Mouse (Mus musculus) ovary, adult 18-20 months (tissue): ENCODE results near the gene Dhx58.

ENCODE experiments used
- DNase-seq: peaks from one replicate; pipeline ENCODE4 v3.0.0; 2022; ENCODE audit warnings: low spot score, mixed read lengths

Gene Dhx58

DNA sequence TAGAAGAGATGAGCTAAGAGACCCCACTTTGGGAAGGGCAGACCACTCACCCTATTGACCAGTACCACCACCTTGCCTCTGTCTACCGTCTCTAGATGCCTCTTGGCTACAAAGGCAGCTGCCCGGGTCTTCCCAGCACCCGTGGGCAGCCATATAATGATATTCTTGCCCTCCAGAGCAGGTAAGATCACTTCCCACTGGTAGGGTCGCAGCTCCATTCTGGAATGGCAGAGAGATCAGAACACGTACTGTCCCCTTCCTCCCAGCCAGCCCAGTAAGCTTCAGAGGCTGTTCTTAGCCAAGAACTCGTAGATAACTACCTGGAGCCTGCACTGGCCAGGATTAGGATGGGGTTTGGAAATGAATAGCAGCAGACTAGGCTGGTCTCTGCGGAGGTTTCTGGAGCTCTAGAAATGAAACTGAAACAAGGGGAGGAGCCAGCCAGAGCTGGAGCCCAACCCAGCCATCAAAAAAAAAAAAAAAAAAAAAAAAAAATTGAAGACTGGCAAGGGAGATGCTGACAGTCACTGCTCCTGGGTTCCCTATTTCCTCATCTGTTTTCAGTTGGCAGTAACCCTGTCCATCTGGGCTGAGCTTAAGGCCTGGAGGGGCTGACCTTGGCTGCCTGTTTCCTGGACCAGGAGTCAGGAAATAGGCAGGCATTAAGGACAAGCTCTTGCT is at the start of gene Dhx58:
Gene Dhx58 (minus strand): TSS at position 421 of the 681 bp plus-strand sequence.
- DNase-seq: no peak

DNA sequence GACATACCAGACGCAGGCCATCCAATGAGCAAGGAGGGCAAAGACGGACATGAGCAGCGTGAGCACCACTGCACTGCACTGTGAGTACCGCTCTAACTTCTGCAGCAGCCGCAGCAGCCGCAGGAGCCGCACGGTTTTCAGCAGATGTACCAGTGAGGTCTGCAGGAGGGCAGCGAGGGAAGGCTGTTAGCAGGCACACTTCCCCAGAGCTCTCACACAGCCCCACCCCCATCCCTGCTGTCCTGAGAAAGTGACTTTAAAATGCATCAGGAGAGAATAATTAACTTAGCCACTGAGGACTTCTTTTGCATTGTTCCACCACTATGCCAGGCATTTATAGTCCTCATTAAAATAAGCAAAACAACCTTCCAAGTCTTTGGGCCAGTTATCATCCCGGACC is 48.2 kb upstream of the Dhx58 start:
- DNase-seq: no peak

DNA sequence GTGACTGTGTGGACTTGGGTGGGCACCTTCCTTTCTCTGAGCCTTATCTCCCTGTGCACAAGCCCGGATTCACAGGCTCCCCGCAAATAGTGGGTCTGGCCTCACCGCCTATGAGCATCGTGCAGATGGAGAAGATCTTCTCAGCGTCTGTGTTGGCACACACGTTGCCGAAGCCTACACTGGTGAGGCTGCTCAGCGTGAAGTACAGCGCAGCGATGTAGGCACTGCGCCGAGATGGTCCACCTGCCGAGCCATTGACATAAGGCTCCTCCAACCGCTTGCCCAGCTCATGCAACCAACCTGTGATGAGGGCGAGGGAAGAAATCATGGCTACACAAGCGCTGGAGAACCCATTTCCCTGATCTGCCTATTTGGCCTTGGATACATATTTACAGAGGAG is 46.1 kb upstream of the Dhx58 start:
- DNase-seq: no peak

DNA sequence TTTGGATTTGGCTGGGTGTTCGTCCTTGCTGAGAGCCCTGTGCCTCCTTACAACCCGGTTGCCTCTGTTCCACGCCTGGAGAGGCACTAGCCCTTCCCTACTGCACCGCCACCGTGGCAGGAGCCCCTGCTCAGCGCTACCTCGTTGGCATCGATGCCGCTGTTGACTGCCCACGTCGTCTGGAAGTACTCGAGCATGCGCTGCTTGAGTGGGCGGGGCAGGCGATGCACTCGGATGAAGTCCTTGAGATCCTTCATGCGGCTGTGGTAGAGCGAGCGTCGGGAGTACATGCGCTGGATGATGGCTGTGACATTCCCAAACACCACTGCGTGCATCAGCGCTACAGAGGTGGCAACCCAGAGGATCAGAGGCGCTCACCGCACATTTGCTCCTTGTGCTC is 45.4 kb upstream of the Dhx58 start:
- no peak for DNase-seq

DNA sequence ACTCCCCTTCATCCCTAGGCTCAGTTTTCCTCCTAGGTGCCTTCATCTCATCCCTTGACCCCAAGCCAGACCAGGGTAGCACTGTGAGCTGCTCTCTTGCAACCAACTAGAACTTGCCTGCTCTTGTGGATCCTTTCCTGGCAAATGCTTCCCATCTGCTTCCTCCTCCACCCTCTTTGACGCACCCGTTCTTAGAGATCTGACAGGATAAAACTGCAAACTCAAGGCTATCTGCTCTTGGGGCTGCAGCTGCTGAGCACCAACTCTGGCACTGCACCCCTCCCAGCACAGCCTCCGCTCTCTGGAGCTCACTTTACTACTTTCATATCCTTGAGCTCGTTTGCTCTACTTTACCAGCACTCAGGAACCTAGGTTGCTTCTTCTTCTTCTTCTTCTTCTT is 44.5 kb upstream of the Dhx58 start:
- no peak for DNase-seq

DNA sequence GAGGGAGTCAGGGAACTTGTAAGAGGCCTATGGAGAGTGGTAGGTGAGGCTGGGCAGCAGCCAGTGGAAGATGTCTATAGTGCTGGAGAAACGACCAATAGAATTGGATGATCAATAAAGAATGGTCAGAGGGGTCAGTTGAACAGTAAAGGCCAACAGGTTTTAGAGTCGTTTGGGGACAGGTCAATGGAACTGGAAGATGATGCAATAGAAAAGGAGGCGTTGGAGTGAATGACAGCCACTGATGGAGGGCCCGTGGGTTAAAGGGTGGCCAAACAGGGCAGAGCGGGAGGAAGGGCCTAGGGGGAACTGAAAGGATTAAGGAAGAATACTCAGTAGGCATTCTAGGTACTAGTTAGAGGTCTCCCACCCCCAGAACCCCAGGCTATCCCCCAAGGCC is 43.0 kb upstream of the Dhx58 start:
- DNase-seq: no peak

DNA sequence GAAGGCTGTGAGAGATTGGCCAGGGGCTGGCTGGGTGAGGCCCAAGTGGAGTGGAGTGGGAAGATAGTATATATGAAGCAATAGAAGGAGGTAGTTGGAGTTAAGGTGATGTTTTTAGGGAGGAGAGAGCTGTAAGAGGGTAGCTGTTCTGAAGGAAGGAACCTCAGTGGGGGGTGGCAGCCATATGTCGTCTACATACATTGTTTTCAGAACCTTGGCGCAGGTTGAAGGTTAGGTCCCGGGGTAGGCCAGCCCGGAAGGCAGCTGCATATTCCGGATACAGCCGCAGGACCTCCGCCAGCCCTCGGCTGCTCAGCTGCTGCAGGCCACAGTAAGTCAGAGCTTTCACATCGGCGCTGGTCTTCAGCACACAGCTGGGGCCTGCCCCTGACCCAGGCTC is 42.5 kb upstream of the Dhx58 start:
- no peak for DNase-seq

DNA sequence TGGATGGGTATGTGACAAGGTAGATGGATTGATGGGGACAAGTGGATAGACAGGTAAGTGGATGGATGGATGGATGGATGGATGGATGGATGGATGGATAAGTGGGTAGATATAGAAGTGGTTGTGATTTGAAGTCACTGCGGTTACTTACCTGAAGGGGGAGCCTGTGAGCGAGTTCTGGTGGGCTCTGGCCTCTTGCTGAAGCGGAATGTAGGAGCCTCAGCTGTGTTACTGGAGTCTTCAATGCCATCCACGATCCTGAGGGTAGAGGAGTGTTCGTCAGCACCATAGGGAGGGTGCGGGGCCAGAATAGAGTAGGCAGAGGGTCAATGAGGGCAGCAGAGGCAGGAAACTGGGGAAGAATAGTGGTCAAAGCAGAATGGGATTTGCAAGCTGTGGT is 41.0 kb upstream of the Dhx58 start:
- DNase-seq: no peak

DNA sequence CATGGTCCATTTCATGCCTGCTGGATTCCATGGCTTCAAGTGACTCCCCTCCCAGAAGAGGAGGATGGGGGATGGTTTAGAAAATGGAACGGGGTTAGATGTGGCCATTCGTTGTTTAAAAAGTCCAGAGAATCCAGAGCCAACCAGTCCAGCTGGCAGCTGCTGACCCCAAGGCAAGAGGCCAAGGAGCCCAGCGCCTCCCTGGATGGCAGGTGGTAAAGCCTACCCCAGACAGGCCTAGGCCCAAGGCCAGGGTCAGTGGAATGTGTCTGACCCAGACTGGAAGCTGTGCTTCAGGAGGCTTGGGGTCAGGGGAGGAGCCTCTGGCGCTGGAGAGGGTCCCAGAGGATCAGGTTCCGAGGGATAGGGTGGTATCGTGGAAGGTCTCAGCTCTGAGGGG is 37.3 kb upstream of the Dhx58 start:
- DNase-seq: no peak

DNA sequence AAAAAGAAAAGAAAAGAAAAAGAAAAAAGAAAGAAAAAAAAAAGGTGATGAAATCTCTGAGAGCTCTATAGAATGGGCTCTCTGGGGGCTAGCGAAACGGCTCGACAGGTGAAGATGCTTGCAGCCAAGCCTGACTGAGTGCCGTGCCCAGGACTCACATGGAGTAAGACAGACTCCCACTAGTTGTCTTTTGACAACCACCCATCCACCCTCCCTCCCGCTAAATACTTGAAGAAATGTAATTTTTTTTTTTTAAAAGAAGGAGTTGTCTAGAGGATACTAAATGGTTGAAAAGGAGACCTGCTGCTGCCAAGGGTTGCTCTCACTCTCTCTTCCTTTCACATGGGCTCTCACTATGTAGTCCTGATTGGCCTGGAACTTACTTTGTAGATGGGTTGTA is 34.7 kb upstream of the Dhx58 start:
- DNase-seq: no peak

DNA sequence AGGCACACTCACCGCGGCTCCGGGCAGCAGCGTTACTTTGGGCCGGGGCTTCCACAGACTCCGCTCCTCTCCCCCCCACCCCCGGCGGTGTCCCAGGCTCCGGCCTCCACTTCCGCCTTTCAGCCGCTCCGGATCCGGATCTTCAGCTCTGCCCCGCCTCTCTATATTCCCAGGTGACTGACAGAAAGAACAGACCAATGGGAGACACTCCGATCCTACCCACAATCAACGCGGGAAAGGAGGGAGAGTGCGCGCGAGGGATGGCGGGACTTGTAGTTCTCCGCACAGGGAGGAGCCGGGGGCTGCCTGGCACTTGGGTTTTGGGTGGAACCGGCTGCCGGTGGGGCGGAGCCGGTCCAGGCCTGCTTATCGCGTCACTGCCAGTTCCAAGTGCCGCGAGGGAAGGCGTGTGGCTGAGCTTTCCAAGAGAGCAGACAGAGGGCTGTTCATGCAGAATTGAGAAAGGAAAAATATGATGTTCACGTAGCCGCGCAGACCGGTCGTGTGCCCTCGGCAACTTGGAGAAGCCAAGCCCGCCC is 34.1 kb upstream of the Dhx58 start, which contains the start of gene Rab5c:
Gene Rab5c (minus strand): TSS at position 150 of the 539 bp plus-strand sequence.
- peak; percentile 99 for DNase-seq

DNA sequence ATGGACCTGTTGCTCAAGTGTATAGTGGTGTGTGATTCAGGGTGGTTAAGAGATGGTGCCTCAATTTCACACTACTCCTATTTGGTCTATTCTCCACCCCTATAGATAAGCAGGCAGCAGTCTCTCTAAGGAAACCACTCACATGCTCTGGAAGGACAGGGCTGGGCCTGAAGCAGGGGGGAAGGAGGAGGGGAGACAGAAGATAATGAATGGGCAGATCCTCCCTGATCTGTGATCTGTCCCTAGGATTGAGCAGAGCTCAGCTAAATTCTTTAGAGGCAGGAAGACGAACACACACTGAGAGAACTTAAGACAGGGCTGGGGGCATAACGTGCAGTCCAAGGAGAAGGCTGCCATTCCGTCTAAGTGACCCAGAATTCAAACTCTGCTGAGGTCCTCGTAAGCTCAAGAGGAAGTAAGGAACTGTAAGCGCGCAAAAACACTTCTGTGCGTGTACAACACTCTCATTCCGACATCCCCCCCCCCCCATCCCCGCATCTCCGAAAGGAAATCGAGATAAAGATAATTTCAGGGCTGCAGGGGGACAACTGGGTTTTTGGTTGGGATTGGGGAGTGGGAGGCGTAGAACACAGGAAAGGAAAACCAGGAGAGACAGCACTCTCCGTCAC is 33.1 kb upstream of the Dhx58 start:
- DNase-seq: no peak

DNA sequence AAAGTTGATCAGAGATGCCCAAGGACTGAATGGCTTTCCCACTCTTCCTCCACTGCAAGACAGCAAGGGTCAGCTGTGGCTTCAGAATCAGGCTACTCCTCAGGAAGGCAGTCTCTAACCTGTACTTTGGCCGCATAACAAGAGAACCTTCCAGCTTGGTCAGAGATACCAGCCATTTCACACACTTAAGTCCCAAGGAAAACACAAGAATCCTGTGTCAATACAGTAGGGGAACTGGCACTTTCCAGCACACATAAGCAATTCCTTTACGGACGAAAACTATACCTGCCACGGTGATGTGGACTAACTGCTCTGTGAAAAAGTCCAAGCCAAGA is 32.6 kb upstream of the Dhx58 start:
- no peak for DNase-seq

DNA sequence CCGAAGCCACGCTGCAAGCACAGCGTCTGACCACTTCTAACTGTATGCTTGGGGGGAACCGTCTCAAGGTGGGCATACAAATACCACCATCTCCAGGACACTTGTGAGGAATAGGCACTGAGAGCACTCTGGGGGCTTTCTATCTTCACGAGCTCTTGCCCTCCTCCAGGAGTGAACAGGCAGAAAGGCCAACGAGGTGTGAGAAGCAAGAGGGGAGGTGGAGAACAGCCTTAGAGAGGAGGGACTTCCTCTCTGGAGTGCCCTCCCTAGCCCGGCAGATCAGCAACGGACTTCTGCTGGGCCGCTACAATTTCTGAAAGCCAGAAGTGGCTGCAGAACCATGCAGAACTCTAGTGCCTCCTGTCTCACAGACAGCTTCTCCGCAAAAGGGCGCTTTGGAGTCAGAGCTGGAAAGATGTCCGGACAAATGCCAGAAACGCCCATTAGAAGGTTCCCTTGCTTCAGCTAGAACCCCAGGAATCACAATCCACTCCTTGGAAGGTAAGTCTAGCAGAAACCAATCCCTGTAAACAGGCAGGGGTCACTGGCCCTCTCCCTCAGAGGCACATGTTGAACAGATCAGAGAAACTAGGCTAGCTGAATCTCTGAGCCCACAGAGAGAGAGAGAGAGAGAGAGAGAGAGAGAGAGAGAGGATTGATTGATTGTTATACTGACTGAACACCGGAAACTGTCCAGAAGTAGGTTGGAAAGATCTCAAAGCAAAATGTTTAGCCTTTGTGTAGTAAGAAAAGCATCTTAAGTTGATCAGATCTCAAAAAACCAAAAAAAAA is 32.1 kb upstream of the Dhx58 start:
- no peak for DNase-seq

DNA sequence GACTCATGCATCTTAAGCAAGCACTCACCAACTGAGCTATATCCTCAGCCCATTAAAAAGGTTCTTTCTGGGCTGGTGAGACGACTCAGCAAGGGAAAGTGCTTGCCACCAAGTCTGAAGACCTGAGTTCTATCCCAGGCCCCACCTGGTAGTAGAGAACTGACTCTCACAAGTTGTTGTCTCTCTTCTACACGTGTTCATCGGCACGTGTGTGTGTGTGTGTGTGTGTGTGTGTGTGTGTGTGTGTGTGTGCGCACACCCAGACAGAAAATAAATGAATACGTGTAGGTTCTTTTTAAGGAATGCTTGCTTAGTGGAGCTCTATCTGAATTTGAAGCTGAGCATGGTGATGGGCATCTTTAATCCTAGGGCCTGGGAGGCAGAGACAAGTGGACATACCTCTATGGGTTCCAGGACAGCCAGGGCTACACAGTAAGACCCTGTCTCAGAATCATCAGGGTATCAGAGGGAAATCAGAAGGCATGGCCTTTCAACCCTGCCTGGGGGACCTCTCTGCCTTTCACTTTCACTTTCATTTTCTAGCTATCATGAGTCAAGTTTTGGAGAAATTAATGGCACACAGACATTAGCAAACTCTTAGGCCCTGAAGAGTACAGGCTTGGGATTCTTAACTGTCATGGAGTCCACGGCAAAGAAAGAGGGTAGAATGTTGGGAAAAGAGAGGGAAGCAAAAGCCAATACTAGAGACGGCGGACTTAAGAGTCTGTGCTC is 31.2 kb upstream of the Dhx58 start:
- no peak for DNase-seq

DNA sequence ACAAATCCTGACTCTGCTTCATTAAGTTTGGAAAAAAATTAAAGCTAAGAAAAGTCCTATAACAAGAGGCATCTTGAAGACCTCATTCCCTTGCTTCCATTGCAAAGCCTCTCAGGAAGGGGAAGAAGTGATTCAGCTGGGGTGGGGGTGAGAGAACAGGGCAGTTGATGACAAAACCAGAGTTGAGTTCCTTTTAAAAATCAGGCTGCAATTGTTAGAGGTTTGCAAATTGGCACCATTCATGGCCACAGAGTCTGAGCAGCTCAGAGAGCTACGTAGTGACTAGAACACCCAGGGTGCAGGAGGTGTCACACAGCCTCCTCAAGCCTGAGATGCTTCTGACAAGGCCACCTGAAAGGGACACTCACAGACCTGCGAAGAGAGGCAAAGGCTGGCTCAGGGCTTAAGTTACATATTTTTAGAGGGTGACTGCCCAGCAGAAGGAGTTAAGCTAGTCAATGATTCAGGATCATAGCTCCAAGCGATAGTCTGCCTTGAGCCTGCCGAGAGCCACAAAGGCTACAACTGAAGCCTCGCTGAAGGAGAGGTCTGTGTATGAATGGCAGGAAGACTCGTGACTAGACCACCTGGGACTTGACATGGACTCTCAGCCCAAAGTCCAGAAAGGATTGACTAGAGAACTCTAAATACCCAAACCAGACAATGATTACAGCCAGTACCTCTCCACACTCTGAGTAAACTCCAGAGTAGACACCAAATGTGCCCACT is 26.6 kb upstream of the Dhx58 start:
- DNase-seq: no peak

DNA sequence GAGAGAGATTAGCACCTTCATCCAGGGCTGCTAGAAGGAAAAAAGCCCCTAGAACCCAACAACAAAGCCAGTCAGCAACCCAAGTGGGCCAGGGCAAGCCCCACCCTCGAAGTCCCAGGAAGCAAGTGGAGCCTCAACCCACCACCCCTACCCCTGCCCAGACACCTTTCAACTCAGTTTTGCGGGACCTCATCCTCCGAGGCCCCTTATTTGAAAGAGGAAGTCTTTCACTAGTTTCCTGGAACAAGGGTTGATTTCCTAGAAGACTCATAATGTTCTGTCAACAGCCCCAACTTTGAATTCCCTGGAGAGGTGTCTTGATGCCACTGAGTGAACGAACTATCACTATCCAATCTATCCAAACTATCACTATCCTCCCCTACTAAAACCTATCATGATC is 25.9 kb upstream of the Dhx58 start:
- no peak for DNase-seq

DNA sequence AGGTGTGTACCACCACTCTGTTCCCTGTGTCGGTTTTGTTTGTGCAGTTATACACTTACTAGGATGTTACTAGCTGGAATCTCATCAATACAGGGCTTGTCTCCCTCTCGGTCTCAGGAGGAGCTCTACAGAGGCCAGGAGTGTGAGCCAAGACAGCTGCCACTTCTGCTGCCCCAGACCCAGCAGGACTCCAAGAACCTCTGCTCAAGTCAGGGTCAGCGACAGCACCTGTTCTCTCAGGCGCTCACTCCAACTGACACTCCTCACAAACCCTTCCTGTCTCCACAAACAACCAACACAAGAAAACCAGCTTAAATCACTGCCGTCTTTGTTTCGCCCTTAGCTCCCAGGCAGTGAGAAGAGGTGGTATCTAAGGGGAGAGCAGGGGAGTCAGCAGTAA is 24.5 kb upstream of the Dhx58 start:
- no peak for DNase-seq

DNA sequence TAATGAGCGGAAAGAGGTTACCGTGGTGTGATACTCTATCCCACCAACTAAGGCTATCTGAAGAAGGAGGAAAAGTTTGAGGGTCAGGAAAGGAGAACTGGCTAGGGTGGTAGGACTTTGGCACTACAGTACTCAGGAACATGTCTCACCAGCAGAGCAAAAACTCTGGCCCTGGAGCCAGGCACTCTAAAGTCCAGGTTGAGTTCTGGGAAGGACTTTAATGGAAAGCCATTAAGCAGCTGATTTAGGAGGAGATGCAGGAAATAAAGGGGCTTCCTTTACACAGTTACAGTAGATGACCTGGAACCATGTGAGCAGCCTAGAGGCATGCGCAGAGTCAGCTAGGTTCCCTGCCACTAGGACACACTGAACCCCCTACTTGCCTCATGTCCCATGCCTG is 23.1 kb upstream of the Dhx58 start:
- no peak for DNase-seq

DNA sequence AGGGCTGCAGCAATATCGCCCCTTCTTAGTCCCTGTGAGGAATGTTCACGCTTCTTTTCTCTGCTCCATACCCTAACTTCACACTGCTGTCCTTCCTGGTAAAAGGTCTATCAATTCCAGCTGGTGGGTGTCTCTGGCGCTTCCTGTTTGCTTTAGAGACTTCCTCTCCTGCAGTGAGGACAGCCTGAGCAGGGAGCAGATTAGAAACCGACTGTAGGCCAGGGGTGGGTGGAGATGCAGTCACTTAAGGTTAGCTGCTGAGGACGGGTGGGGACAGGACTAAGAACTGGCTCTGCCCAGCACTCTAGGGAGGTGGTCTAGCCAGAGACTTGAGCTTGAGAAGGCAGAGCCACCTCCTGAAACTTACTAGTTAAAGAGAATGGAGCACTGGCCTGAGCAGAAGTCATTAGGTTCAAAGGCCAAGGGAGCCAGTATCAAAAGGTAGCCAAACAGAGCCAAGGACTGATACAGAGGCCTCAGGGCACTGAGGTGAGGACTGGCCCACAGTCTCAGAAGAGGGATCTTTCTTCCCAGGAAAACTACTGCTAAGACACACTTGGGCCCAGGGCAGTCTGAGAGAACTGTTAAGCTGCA is 20.9 kb upstream of the Dhx58 start:
- DNase-seq: no peak

DNA sequence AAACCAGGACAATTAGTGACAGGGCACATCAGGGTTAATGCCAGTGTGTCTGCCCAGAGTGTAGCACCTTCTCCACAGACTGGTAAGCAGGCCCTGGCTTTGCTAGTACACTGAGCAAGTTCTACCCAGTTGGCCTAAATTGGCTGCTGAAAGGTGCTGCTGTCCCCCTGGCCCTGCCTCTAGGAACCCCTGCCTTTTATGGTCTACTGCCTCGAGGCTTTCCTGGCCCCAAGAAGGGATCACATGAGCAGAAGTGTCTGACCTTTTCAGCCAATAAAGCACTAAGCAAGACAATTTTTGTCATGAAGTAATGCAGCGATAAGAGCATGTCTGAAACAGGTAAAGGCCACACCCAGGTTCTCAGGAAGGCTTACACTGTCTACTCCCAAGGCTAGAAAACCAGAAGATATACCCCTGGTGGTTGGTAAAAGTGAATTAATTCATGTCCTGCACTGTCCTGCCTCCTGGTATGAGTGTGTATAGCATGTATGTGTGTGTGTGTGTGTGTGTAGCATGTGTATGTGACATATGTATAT is 18.5 kb upstream of the Dhx58 start:
- no peak for DNase-seq
